Mouse (Mus musculus) erythroblast, embryonic 14.5 days (primary cell): ENCODE results near the gene Itpka.

Experiments used
- GATA1 ChIP-seq: IDR thresholded peaks from 2 replicates; pipeline ENCODE4 v1.6.1; 2012; ENCODE audit warnings: low read length, inconsistent platforms, mixed read lengths
- TAL1 ChIP-seq: IDR thresholded peaks from 3 replicates; pipeline ENCODE4 v1.6.1; 2012; ENCODE audit warnings: low read length, inconsistent platforms, mixed read lengths

GRCm38 (mm10) chr2:119710011-119710410, 32.1 kb upstream of the Itpka start:
- no peak for TF ChIP-seq TAL1
- no peak for TF ChIP-seq GATA1
